Mouse (Mus musculus) embryonic facial prominence, embryonic 12.5 days (tissue): ENCODE measurements around the gene Olfr616. TPM values are rescaled to one million over a fixed set of nuclear protein-coding genes. Genes with fewer than 3 reads are reported as not detected.

Source experiments
- microRNA-seq: library from miRNA; unstranded; fragments of <30 nt; microRNA quantifications from one replicate; pipeline ENCODE4, GENCODE M21; 2017
- polyA plus RNA-seq: library from polyadenylated mRNA; unstranded; fragments of >200 nt; fragmentation: Nextera tagmentation; extraction: Ambion mirVana; gene quantifications from 2 replicates; pipeline ENCODE4 v1.2.1, GENCODE M21; 2016

Olfr616 gene
- polyA plus RNA-seq, 1 experiment from 2014 or later, result not detected

Small RNA genes within 50 kb of the gene (microRNA-seq; reads per million reads assigned to microRNA genes)
- gene Gm26506, result not detected

Other genes starting within 250 kb of the Olfr616 start
- gene Olfr598, start 245.6 kb downstream of the Olfr616 start, polyA plus RNA-seq, result not detected in 2 replicates
- gene Olfr599, start 233.2 kb downstream of the Olfr616 start, polyA plus RNA-seq, result not detected in 2 replicates
- gene Olfr600, start 219.5 kb downstream of the Olfr616 start, polyA plus RNA-seq, result not detected in 2 replicates
- gene Olfr601, start 206.5 kb downstream of the Olfr616 start, polyA plus RNA-seq, result not detected in 2 replicates
- gene Olfr603, start 183.0 kb downstream of the Olfr616 start, polyA plus RNA-seq, result not detected in 2 replicates
- not detected in 2 replicates for gene Usp17lc, start 154.1 kb downstream of the Olfr616 start, polyA plus RNA-seq
- not detected in 2 replicates for gene Olfr605, start 123.7 kb downstream of the Olfr616 start, polyA plus RNA-seq
- not detected in 2 replicates for gene Olfr606, start 120.1 kb downstream of the Olfr616 start, polyA plus RNA-seq
- gene Olfr607, start 105.0 kb downstream of the Olfr616 start, polyA plus RNA-seq, result not detected in 2 replicates
- gene Olfr608, start 99.3 kb downstream of the Olfr616 start, polyA plus RNA-seq, result not detected in 2 replicates
- gene Olfr609, start 71.1 kb downstream of the Olfr616 start, polyA plus RNA-seq, result not detected in 2 replicates
- gene Olfr610, start 57.0 kb downstream of the Olfr616 start, polyA plus RNA-seq, result not detected in 2 replicates
- gene Olfr611, start 48.3 kb downstream of the Olfr616 start, polyA plus RNA-seq, result not detected in 2 replicates
- not detected in 2 replicates for gene Olfr612, start 26.4 kb downstream of the Olfr616 start, polyA plus RNA-seq
- gene Olfr613, start 21.1 kb downstream of the Olfr616 start, polyA plus RNA-seq, result not detected in 2 replicates
- gene Olfr615, start 13.1 kb downstream of the Olfr616 start, polyA plus RNA-seq, result not detected in 2 replicates
- 0.15 TPM in 1 of 2 replicates, not detected in the other for gene Olfr617, start 3.9 kb upstream of the Olfr616 start, polyA plus RNA-seq
- gene Olfr618, start 21.0 kb upstream of the Olfr616 start, polyA plus RNA-seq, result not detected in 2 replicates
- not detected in 2 replicates for gene Olfr619, start 31.4 kb upstream of the Olfr616 start, polyA plus RNA-seq
- gene Olfr620, start 43.4 kb upstream of the Olfr616 start, polyA plus RNA-seq, result not detected in 2 replicates
- not detected in 2 replicates for gene Olfr622, start 73.6 kb upstream of the Olfr616 start, polyA plus RNA-seq
- not detected in 2 replicates for gene Olfr623, start 94.6 kb upstream of the Olfr616 start, polyA plus RNA-seq
- 0.04 and 0.10 TPM in 2 replicates for gene Olfr624, start 102.0 kb upstream of the Olfr616 start, polyA plus RNA-seq
- gene Olfr625-ps1, start 113.6 kb upstream of the Olfr616 start, polyA plus RNA-seq, result not detected in 2 replicates
- gene Olfr243, start 145.5 kb upstream of the Olfr616 start, polyA plus RNA-seq, result not detected in 2 replicates
- gene Olfr628, start 161.2 kb upstream of the Olfr616 start, polyA plus RNA-seq, result not detected in 2 replicates
- not detected in 2 replicates for gene Olfr629, start 175.8 kb upstream of the Olfr616 start, polyA plus RNA-seq
- gene Olfr630, start 188.2 kb upstream of the Olfr616 start, polyA plus RNA-seq, result not detected in 2 replicates
- not detected in 2 replicates for gene Olfr69, start 202.5 kb upstream of the Olfr616 start, polyA plus RNA-seq
- gene Olfr68, start 210.6 kb upstream of the Olfr616 start, polyA plus RNA-seq, result not detected in 2 replicates
- not detected in 2 replicates for gene Olfr67, start 222.7 kb upstream of the Olfr616 start, polyA plus RNA-seq
- gene Hbb-bt, start 244.9 kb upstream of the Olfr616 start, polyA plus RNA-seq, result 883 and 936 TPM in 2 replicates